Mouse (Mus musculus): Measurements from ENCODE around the gene Tbc1d22b.

The Tbc1d22b gene

GRCm38 (mm10) chr17:29542831-29543690 lies 6.5 kb upstream of the Tbc1d22b start:
- DNase-seq = no peak

GRCm38 (mm10) chr17:29544064-29544463 lies 5.5 kb upstream of the Tbc1d22b start:
- no peak for DNase-seq

GRCm38 (mm10) chr17:29545241-29545640 lies 4.3 kb upstream of the Tbc1d22b start:
- DNase-seq = no peak

- DNase-seq = no peak
Measured at GRCm38 (mm10) chr17:29548494-29548893, 1.1 kb upstream of the Tbc1d22b start.

- no peak for DNase-seq
Measured at GRCm38 (mm10) chr17:29548994-29549393, 591 bp upstream of the Tbc1d22b start.

GRCm38 (mm10) chr17:29551019-29551418 lies 1.4 kb downstream of the Tbc1d22b start:
- DNase-seq = peak; percentile 24 to 29

GRCm38 (mm10) chr17:29552162-29552732 lies 2.7 kb downstream of the Tbc1d22b start, which contains the start of gene Tmem217:
Tmem217 (minus strand) TSS chr17:29552385.
- DNase-seq = peak in 1 of 2 experiments; percentile 13

- no peak for DNase-seq
Measured at GRCm38 (mm10) chr17:29554176-29554575, 4.6 kb downstream of the Tbc1d22b start.

- DNase-seq = no peak
Measured at GRCm38 (mm10) chr17:29556456-29556855, 6.9 kb downstream of the Tbc1d22b start.

- peak; percentile 6 to 24 for DNase-seq
Measured at GRCm38 (mm10) chr17:29556893-29557292, 7.3 kb downstream of the Tbc1d22b start.

GRCm38 (mm10) chr17:29558476-29558875 lies 8.9 kb downstream of the Tbc1d22b start:
- DNase-seq = no peak

GRCm38 (mm10) chr17:29565521-29565920 lies 15.9 kb downstream of the Tbc1d22b start:
- DNase-seq = peak in 1 of 2 experiments; percentile 31

- no peak for DNase-seq
Measured at GRCm38 (mm10) chr17:29568435-29568834, 18.9 kb downstream of the Tbc1d22b start.

GRCm38 (mm10) chr17:29569831-29570230 lies 20.2 kb downstream of the Tbc1d22b start:
- no peak for DNase-seq

GRCm38 (mm10) chr17:29579579-29580126 lies 30.1 kb downstream of the Tbc1d22b start:
- DNase-seq = no peak

- no peak for DNase-seq
Measured at GRCm38 (mm10) chr17:29583569-29583968, 34.0 kb downstream of the Tbc1d22b start.

GRCm38 (mm10) chr17:29584306-29584705 lies 34.7 kb downstream of the Tbc1d22b start:
- DNase-seq = peak; percentile 54 to 69

GRCm38 (mm10) chr17:29584737-29585136 lies 35.2 kb downstream of the Tbc1d22b start:
- no peak for DNase-seq

GRCm38 (mm10) chr17:29585446-29585845 lies 35.9 kb downstream of the Tbc1d22b start:
- peak; percentile 49 to 63 for DNase-seq

GRCm38 (mm10) chr17:29586921-29587320 lies 37.3 kb downstream of the Tbc1d22b start:
- no peak for DNase-seq

GRCm38 (mm10) chr17:29589221-29589898 lies 39.8 kb downstream of the Tbc1d22b start:
- DNase-seq = no peak

GRCm38 (mm10) chr17:29595891-29596770 lies 46.5 kb downstream of the Tbc1d22b start:
- DNase-seq = no peak

Measured in thymus, postnatal 36 days (tissue).